ENCODE assay signal across 15 mouse cellular contexts in the genomic region with DNA sequence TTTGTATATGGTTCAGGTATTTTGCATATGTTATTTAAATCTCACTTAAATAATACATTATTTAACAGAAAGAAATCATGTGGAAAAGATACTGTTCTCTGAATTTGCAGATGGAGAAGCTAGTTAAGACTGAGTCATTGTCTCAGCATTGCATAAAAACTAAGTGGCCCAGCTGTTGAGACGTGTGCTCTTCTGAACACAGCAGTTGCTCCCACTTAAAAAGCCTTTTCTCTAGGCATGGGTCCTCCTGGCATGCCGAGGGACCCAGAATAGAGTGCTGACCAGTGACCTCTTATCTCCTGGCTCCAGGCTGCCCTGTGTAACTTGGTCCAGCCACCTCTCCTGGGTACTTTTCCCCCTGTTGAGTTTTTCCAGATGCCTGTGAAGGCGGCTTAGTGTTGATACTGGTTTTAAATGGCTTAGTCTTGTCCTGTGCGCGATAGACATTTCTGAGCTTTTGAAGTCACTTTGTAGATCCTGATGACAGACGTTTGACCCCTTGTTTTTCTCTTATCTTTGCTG.
"Had no signal": no experiment of that assay in that cellular context is flagged by ENCODE, and none has a peak within 500 bp of the region (broad histone marks: within the 10 kb centered on the region; RNA-seq: fewer than 3 reads in every experiment).

No protein-coding gene starts in this region.

- DNase-seq: kidney, postnatal 25 days; layer of hippocampus, postnatal 36 days; liver, embryonic 13.5 days; liver, postnatal 0 days; lung, postnatal 14 days; retina, postnatal 1 day; right cerebral cortex, postnatal 25 days; thymus, adult 18-20 months; thymus, postnatal 25 days had no signal

- H3K27ac ChIP-seq: limb, embryonic 15.5 days; liver, embryonic 13.5 days; lung, embryonic 15.5 days; macrophage; midbrain, embryonic 15.5 days; neural tube, embryonic 13.5 days had no signal

- H3K4me3 ChIP-seq: limb, embryonic 15.5 days; liver, embryonic 13.5 days; lung, embryonic 15.5 days; megakaryocyte, embryonic 14.5 days; midbrain, embryonic 15.5 days; neural tube, embryonic 13.5 days had no signal
